Mouse (Mus musculus): ENCODE measurements around the gene Ttc27. TPM values are rescaled to one million over a fixed set of nuclear protein-coding genes. Genes with fewer than 3 reads are reported as not detected.

Ttc27 gene
- total RNA-seq, 2 experiments from 2014 or later: 23.0 to 24.4 TPM

GRCm38 (mm10) chr17:74749659-74750058, 32.1 kb downstream of the Ttc27 start:
- no peak for DNase-seq (ENCODE audit: low spot score in 2 of 2)
- intact Hi-C loops (cut with DNase I): no loop called here

DNA sequence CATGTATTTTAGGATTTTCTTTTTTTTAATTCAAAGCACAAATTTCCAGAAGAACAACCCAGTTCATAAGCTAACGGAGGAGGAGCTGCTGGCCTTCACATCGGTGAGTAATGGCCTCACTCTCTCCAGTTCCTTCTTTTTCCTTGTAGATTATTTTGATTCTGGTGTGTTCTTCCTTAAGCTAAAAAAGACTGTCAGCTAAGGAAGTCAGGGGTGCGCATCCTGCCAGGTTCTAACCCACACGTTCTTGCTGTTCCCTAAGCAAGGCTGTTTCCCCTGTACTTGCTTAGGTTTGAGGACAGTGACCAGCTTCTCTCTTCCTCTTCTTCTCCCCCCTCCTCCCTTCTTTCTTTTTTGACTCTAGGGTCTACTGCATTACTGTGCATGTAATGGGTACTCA, 33.5 kb downstream of the Ttc27 start:
- DNase-seq (ENCODE audit: low spot score in 2 of 2): peak in 1 of 2 experiments; percentile 62
- intact Hi-C loops (cut with DNase I): no loop called here

DNA sequence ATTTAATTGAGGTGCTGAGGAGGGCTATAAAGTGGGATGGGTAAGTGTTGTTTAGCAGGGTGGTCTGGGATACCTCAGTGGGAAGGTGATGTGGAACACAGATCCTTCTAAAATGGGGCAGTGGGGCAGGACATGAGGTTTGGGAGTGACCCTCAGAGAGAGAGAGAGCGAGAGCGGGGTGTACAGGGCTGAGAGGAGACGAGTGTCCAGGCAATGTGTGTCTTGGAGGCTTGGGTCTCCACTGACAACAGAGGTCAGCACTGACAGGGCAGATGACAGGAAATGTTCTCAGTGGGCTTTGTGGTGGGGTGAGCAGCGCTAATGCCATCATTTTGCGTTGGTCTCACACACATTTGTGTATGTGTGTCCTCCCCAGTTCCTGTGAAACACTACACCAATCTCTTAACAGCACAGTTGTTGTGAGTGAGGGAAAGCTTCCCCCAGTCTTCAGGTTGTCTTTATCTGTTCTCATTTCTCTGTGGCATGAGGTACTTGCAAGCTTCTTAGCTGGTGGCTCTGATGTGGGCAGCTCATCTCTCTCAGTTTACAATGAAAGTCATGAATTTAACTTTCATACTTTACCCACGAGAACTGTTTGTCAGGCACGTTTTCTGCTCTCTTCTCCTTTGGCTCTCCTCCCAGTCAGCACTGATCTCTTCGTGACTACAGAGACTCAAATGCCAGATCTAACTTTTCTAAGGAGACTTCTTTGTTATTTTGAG, 35.5 kb downstream of the Ttc27 start:
- DNase-seq (ENCODE audit: low spot score in 2 of 2): peak in 1 of 2 experiments; percentile 66
- intact Hi-C loops (cut with DNase I): no loop called here

DNA sequence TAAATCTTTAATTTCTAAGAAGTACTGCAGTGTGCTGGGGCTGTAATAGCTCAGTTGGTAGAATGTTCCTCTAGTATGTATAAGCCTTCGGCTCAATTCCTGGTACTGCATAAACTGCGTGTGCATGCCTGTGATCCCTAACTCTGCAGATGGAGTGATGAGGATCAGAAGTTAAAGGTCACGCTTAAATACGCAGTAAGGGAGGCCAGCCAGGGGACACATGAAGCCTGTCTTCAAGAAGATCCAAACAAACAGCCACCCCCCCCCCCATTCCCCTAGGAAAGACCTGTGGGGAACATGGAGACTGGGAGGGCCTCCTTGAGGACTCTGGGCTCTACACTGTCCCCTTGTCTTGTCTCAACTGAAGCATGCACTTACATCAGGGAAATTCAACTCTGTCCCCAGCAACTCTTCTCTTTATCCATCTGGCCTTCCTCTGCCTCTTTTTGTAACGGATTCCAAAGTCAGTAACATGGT, 36.1 kb downstream of the Ttc27 start:
- no peak for DNase-seq (ENCODE audit: low spot score in 2 of 2)
- intact Hi-C loops (cut with DNase I): no loop called here

- intact Hi-C loops (cut with DNase I): no loop called here
- DNase-seq (ENCODE audit: low spot score in 2 of 2): no peak
These were observed 37.0 kb downstream of the Ttc27 start for GRCm38 (mm10) chr17:74754369-74755118.

GRCm38 (mm10) chr17:74769390-74769811, 51.9 kb downstream of the Ttc27 start:
- intact Hi-C loops (cut with DNase I): no loop called here

DNA sequence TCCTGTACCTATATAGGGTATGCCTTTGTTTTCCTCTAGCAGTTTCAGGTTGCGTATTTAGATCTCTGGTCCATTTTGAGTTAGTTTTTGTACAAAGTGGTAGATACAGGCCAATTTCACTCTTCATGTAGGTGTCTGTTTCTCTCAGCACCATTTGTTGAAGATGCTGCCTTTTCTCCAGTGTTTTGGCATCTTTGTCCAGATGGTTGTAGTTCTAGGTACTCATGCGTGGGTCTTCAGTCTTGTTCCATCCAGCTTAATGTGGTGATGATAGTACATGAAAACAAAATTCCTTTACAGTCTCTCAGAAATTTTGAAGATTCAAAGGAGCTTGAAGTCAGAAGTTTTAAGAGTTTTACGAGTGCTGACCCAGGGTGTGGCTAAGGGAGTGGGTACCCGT, 54.8 kb downstream of the Ttc27 start:
- intact Hi-C loops (cut with DNase I): no loop called here

More at GRCm38 (mm10) chr17:74769390-74769811, 51.9 kb downstream of the Ttc27 start:
- no peak for DNase-seq (ENCODE audit: low spot score in 2 of 2)

GRCm38 (mm10) chr17:74773556-74773955, 56.0 kb downstream of the Ttc27 start:
- no peak for DNase-seq (ENCODE audit: low spot score in 2 of 2)
- intact Hi-C loops (cut with DNase I): no loop called here

More for the DNA sequence above, 54.8 kb downstream of the Ttc27 start:
- peak in 1 of 2 experiments; percentile 18 for DNase-seq (ENCODE audit: low spot score in 2 of 2)

GRCm38 (mm10) chr17:74780133-74780532, 62.6 kb downstream of the Ttc27 start:
- intact Hi-C loops (cut with DNase I): no loop called here
- DNase-seq (ENCODE audit: low spot score in 2 of 2): no peak

DNA sequence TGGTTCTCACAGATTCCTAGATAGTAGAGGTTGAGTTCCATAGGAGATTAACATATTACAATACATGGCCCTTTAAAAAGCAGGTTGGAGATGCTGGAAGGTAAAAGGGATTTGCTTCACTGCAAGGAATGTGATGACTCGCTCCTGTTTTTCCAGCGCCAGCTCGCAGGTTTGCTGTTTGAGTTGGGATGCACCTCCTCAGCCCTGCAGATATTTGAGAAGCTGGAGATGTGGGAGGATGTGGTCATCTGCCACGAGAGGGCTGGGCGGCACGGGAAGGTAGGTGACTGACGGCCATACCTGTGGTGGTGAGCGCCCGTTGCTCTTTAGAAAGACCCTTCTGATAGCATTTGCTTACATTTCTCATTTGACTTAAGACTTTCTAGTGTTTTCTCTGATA, 63.1 kb downstream of the Ttc27 start:
- intact Hi-C loops (cut with DNase I): no loop called here

GRCm38 (mm10) chr17:74781911-74782310, 64.4 kb downstream of the Ttc27 start:
- intact Hi-C loops (cut with DNase I): no loop called here
- no peak for DNase-seq (ENCODE audit: low spot score in 2 of 2)

More for the DNA sequence above, 63.1 kb downstream of the Ttc27 start:
- DNase-seq (ENCODE audit: low spot score in 2 of 2): no peak

GRCm38 (mm10) chr17:74785586-74785985, 68.1 kb downstream of the Ttc27 start:
- intact Hi-C loops (cut with DNase I): no loop called here
- peak in 1 of 2 experiments; percentile 40 for DNase-seq (ENCODE audit: low spot score in 2 of 2)

DNA sequence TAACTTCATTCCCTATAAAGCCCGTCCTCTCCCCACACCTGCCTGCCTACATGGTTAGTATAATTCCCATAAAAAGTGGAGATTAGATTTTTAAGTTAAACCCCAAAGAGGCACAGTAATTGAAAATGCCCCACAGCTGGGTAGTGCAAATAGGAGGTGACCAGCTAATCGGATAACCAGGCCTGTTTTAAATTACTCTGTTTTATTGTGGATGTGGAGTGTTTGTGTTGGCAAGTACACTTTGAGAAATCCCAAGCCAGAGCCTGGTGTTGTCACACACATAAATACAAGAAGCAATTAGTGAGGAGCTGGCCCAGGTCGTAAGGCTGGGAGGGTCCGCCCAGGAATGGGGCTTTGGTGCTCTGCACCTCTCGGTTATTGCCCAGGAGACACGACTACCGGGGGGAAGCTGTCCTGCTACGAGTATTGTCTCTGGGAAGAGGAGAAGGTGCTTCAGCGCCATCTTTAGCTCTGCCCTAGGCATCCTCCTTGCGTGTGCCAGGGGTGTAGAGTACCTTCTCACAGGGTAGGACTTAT, 68.7 kb downstream of the Ttc27 start:
- intact Hi-C loops (cut with DNase I): no loop called here
- no peak for DNase-seq (ENCODE audit: low spot score in 2 of 2)

DNA sequence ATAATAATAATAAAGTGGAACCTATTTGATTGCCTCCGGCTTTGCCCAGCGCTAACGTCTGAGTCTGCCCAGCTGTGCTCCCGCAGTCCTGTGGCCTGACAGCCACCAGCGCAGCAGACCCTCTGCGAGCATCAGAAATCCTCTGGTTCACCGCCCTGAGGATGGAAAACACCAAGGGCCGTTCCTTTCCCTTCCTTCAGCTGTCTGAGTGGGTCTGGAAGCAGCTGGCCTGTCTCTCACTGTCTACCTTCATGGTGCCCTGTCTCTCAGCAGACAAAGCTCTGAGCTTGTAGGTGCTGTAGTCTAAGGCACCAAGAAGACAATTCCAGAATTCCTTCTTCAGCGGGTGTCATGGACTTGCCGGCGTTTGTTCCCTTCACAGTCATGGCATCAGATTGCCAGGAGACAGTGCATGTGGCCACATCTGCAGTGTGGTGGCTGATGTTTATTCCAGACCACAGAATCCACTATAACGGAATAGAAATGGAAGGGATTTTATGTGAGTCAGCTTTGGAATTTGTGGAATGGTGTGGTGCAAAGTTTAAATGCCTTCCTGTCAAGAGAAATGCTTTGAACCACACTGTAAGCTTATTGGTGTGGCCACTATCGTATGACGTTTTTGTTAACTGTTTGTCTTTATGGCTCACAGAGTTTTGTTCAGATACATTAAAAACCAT, 78.6 kb downstream of the Ttc27 start:
- DNase-seq (ENCODE audit: low spot score in 2 of 2): no peak
- intact Hi-C loops (cut with DNase I): no loop called here

DNA sequence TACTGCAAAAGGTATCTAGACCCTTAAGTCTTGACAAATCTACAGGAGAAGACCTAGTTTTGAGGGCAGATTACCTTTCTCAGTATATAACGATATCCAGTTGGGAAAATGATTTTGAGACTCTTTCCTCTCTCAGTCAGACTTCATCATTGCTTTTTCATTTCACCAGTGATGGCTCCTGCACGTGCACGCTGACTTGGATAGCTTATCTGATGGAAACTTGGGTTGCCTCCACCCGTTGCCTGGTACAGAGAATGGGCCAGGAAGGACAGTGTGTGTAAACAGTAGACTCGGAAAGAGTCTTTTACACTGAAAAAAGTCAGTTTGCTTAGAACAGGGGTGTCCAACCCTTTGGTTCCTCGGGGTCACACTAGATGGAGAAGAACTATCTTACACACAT, 82.3 kb downstream of the Ttc27 start:
- DNase-seq (ENCODE audit: low spot score in 2 of 2): no peak
- intact Hi-C loops (cut with DNase I): no loop called here

GRCm38 (mm10) chr17:74802765-74803164, 85.2 kb downstream of the Ttc27 start:
- intact Hi-C loops (cut with DNase I): no loop called here
- DNase-seq (ENCODE audit: low spot score in 2 of 2): no peak

DNA sequence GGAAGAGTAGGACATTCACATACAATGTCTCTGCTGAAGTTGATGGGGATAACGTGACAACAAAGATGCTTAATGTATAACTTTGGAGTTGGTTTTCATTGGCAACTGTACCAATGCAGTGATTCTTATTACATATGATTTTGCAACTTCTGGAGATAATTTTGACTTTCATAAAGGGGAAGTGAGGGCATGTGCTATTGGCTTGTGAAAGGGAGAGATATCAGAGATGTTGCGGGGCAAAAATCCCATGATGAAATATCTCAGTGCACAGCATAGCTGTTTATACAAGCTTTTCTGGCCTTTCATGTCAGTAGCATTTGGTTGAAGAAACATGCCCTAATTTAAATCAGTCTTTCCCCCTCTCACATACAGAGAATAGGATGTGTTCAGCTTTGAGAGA, 86.3 kb downstream of the Ttc27 start:
- no peak for DNase-seq (ENCODE audit: low spot score in 2 of 2)
- intact Hi-C loops (cut with DNase I): no loop called here

DNA sequence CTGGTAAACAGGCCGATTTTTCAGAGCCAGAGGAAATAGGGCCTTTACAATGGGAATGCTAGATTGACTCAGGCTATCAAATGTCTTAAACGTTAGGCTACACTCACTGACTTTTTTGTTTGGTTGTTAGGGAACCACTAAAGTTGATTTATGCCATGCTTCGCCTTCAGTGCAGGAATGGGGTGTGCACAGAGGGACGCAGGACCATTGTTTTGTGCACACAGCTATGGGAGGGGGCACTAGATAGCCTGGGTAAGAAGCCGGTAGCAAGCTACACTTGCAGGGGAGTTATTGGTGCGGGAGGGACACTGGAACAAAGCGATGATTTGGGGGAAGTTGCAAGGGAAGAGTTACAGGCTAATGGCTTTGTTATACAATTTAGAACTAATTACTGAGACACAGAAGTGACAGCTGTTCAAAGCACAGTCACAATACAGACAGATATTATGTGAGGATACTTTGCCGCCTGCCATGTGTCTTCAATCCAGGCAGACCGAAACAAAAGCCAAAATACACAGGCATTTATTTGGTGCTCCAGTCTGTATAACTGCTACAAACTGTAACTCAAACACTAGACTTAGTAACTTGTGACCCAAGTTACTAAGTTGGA, 86.9 kb downstream of the Ttc27 start:
- DNase-seq (ENCODE audit: low spot score in 2 of 2): no peak
- intact Hi-C loops (cut with DNase I): no loop called here

DNA sequence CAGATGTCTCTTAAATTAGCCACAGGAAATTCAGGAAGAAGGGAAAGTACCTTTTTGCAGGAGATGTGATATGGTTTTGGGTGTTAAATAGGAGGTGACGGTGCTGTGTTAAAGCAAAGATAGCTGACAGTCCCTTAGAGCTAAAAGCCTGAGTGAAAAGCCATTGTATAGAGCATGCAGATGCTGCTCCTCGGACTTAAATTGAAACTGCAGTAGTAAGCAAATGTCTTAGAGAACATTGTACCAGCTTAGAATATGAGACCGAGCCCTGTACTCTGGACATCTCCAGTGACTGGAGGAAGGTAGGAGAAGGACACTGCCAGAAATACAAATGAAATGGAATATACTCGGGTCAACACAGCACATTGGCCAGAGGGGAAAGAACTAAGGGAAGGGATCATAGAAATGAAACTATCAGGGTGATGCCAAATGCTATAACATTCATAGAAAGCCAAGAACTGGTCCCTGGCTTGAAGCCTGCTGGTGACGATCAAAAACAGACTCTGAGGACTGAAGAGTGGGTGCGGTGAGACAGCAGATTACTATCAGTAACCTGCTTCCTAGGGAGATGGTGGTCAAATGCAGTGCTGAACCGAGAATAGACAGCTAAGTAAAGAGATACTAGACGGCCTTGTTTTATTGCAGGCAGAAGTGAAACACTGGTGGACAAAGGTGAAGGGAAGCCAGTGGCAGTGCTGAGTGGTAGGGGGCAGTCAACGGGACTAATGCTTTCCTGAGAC, 90.1 kb downstream of the Ttc27 start:
- intact Hi-C loops (cut with DNase I): no loop called here
- DNase-seq (ENCODE audit: low spot score in 2 of 2): no peak
